Mouse (Mus musculus) cerebellum, postnatal 25 days (tissue): ENCODE measurements around the gene Olfr316.
"Not testable (repeated sequence)": the region's sequence is repeated elsewhere in the genome, so short reads cannot be mapped to it uniquely, and the experiment has no call there.

ENCODE experiments used
- DNase-seq, 2 experiments: peaks; one replicate each; pipeline ENCODE4 v3.0.0; 2021; ENCODE audit warnings: mixed read lengths in 2 of 2

Olfr316 gene

DNA sequence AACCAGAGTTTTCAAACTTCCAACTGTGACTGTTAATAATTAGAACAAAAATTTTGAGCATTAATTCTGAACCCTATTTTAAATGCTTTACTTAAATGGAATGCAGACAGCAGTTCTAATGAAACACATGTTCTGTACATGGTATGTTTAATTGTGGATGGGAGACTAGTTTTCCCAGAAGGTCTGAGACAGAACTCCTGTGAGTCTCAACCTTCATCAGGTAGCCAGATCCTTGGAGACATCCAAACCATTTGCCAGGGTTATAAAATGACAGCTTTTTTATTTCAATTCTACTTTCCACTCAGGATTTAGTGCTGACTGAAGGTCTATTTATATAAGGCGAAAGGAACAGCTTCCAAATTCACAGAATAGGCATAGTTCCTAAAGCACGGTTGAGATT, at the start of gene Olfr316:
TSS of gene Olfr316 (plus strand) at position 301 of the 400 bp plus-strand sequence.
- DNase-seq = no peak

DNA sequence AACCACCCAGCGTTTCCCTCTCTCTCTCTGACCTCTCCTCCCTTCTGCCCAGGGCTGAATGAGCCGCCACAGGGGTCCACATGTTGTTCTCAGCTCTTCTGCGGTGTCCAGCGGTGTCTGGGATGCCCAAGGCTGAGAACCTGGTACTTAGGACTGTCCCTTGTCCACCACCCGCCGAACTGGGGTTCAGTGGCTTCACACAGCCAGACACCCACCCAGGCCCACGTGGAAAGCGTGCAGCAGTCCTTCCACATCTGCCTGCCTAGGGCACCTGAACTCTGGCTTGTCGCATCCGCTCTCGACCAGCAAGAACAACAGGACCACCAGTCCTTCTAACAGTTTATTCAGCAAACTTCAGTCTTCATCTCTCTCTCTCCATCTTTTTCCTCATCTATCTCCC, 43.4 kb upstream of the Olfr316 start:
- DNase-seq = no peak

DNA sequence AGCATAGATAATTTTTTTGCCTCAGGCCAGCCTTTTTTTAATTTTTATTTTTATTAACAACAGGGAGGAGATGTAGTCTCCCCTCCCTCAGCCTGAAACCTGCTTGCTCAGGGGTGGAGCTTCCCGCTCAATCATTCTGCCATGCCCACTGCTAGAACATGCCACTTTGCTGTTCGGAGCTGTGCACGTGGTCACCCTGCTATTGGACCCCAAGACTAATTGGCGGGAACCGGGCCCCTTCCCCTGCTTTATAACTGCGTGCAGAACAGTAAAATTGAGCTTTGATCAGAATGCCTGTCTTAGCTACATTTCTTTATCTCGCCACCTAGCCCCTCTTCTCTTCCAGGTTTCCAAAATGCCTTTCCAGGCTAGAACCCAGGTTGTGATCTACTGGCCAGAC, 34.8 kb upstream of the Olfr316 start:
- not testable (repeated sequence) for DNase-seq

DNA sequence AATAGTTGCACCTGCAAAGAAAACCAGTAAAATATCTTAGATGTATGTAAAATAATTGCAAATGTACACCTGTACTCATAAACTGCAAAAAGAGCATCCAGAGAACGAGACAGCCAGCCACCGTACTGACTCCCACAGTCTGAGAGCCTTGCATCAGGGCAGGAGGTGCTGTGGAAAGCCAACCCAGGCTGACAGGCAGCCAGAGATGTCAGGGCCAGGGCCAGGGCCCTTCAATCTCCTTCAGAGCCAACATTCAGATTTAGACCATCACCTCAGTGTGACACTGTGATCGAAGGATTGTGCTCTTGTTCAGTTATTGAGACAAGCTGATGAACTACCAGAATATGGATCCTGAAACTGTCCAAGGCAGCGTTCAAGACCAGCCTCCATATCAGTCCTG, 32.8 kb upstream of the Olfr316 start:
- no peak for DNase-seq

DNA sequence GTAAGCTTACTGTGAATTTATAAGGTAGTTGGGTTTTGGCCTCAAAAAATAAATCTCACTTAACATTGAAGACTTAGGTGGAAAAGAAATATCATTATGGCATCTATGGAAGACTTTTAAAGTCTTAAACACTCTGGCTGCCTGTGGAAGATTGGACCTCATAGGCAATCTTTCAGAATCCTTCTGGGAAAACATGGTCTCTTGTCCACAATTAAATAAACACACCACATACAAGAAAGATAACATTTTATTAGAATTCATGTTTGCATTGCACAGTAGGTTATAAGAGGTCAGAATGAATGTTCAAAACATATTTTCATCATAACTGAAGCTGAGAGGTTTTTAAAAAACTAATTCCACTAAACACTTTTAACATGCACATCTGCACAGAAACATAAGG, 28.6 kb upstream of the Olfr316 start, which contains the start of gene Olfr318:
TSS of gene Olfr318 (minus strand) at position 101 of the 400 bp plus-strand sequence.
- no peak for DNase-seq

DNA sequence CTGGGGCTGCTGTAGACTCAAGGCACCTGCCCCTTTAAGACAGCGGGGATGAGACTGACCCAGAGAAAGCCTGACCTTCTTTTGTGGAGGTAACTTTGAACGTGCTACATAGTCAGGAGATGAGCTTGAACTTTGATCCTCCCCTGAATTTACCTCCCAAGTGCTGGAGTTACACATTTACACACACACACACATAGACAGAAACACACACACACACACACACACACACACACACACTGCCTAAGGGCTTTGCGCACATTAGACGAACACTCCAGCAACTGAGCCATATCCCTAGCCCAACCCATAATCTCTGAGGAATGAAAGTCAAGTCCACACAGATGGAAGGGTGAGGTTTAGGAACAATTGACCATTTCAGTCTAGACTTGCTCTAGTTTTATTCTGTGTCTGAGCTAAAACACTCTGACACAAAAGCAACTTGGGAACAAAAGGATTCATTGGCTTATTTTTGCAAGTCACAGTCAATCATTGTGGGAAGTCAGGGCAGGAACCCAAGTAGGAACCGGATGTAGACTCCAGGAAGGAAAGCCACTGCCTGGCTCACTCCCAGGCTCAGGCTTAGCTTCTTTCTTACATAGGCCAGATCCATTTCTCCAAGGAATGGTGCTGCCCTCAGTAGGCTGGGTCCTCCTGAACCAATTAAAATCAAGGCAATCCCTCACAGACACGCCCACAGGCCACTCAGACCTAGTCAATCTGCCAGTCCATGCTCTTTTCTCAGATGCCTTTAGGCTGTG, 24.5 kb upstream of the Olfr316 start:
- DNase-seq = not testable (repeated sequence)

DNA sequence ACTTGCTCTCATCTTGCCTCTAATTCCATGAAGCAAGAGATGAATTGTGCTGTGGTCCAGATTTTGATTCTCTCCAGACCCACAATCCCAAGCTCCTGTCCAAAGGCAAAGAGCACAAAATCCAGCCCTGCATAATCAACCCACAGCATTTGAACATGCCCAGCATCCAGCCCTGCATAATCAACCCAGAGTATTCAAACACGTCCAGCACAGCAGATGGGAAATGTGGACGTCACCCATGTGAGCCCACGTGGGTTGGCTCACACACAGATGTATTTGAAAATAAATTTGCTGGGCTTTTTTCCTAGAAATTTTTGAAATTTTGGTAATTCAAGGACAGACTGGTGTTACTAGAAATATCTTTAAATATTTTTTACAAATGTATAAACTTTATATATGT, 19.2 kb upstream of the Olfr316 start:
- no peak for DNase-seq

DNA sequence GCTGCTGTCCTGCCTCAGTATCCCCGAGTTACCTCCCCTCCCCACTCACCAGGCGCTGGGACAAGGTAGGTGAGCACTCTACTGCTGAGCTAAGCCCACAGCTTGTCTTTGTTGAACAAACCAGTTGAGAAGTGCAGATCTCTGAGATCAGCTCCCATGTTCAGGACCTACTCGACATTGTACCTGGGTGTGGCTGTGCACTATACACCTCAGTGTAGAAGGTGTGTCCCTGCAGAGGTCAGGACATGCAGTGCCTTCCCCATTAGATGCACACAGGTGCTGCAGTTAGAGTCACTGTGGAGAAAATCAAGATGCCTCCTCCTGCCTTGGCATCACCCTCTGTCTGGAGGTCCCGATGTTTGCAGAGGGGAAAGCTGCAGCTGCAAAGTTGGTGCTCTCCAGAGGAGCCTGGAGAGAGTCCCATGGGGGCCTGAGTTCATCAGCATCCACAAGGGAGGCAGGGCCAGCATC, 13.7 kb upstream of the Olfr316 start, which contains the start of gene Olfr317:
TSS of gene Olfr317 (minus strand) at position 421 of the 471 bp plus-strand sequence.
- no peak for DNase-seq

DNA sequence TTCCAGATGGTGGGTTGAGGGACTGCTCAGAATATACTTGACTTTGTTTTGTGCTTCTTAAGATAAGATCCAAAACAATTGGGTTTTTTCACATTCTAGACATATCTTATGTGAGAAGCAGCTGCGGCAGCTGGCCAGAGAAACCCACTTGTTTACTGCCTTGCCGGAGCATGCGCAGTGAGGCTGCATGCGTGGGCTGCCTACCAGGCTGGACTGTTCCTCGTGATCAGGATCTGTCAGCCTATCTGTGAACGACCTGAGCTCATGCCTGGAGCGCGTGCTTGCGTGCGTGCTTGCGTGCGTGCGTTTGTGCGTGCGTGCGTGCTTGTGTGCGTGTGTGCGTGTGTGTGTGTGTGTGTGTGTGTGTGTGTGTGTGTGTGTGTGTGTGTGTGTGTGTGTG, 1.4 kb upstream of the Olfr316 start:
- not testable (repeated sequence) for DNase-seq

DNA sequence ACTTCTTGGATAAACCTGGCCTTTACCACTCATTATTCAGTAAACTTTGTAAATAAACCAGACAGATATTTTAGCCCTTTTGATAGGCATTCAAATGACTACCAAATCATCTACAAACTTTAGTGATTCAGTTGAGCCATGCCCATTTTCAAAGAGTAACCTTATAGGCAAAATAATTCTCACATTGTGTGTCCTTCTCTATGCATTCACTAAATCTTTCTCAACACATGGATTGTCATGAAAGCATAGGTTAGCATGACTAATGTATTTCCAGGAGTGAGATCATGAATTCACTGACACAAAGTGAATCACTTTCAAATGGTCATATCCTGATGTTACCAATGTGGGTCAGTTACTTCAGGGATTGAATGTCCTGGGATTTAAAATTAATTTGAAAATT, 20.4 kb downstream of the Olfr316 start, which contains the start of gene Olfr315:
TSS of gene Olfr315 (plus strand) at position 301 of the 400 bp plus-strand sequence.
- DNase-seq = no peak

DNA sequence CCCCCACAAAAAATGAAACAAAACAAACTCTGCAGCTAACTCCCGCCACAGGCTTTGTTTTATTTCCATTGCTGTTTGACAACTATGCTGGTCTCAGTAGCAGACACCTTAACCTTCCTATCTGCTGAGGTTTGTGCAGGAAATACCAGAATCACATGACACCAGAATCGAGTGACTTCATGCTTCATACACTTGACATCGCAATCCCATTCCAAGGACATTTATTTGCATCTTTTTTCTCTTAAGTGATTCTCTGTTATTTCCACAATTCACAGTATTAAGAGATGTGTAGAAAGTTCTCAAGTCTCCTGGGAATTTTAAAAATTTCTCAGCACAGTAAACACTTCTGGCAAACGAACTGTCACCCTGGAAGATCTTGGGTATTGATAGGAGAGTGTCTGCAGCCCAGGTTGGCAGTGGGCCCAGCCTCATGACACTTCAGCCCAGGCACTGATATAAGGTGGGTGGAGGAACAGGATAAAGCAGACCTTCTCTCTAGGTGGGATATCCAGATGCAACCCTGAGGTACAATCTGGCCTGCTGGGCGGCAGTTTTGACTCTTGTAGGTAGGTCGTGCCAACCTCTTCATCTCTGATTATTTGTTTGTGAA, 30.1 kb downstream of the Olfr316 start, which contains the start of gene Olfr314:
TSS of gene Olfr314 (plus strand) at position 473 of the 610 bp plus-strand sequence.
- DNase-seq = no peak

DNA sequence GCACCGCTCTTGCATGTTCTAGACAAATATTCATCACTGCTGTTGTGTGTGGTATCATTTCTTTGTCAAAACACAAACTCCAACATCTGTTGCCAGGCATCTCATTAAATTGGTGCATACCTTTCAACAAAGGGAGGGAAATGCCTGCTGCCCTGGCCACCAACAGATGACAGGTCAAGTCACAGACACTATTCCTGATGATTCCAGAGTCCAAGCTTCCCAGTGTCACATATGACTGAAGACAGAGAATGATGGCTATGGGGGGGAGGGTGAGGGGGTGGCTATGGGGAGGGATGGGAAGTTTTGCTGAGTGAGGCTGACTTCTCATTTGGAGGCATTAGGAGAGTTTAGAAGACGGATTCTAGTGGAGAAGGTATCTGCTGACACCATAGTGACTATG, 31.6 kb downstream of the Olfr316 start:
- no peak for DNase-seq

DNA sequence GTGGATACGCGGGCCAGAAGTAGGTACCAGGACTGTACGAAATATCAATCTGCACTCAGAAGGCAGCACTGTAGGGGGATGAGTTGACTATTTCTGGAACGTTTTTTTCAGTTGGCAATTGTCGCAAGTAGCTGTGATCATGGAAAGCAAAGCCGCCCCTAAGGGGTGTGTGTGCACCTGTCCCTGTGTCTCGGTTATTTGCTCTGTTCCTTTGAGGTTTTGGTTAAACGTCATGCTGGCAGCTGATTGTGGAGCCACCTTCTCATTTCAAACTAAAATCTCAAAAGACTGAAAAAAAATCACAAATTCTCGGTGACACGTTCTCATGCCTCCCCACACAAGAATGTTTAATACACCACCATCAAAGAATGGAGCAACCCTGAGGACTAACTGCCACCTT, 35.1 kb downstream of the Olfr316 start:
- DNase-seq = no peak

DNA sequence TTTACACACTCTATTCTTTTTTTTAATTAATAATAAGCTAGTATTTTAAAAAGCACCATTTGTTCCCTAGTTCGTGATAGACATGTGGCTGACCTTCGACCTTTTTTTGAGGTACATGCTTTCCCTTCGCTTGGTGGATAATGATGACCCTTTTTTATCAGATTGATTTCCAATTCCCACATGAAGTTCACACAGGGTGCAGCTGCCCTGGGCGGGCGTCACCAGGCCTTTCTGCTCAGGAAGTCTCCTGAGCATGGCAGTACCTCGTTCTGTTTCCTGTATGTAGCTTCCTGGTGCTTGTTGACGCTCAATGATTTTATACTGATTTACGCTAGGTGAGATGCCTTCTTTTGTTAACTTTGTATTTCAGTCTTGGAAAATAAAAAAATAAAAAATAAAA, 35.8 kb downstream of the Olfr316 start:
- DNase-seq = no peak

DNA sequence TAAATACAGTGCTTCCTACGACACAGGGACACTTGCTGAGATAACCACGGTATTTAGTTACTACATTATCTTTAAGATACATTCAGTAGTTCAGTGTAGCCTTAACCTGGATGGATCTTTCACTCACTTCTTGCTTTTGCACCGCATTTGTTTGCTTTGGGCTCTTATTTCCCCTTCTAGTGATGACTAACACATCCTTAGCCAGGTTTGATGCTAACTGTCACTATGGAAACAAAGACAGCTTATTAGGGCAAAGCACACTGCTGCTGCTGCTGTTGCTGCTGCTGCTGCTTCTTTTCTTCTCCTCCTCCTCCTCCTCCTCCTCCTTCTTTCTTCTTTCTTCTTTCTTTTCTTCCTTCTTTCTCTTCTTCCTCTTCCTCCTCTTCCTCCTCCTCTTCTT, 37.0 kb downstream of the Olfr316 start:
- DNase-seq = no peak

DNA sequence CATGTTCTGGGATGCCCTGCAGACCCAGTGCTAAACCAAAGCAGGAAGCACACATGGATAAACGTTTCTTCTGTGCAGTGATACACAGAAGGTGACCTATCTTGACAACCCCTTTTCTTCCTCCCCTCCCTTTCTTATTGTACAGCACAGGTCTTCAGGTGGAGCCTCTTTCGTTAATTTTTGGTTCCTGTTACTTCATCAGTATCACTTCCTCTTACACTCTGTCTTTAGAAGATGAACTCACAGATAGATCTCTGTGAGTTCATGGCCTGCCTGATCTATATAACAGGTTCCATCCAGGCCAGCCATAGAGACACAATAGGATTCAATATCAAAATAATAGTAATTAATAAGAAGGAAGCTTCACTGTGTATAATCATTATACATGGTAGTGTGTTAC, 37.5 kb downstream of the Olfr316 start:
- no peak for DNase-seq

DNA sequence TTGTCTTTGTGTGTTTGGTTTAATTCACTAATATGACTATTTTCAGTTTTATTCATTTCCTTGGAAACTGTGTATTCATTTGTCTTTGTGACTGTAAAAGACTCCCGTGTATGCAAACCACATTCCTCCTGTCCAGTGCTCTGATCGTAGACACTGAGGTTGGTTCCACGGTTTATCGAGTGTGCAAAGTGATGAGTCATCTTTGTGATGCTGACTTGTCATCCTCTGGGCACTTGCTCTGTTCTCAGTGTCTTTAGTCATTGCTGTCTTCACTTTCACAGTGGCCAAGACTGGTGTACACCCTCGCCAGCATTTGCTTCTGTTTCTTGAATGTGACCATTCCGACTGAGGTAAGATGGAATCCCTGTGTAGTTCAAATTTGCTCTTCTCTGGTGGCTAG, 38.1 kb downstream of the Olfr316 start:
- DNase-seq = no peak

DNA sequence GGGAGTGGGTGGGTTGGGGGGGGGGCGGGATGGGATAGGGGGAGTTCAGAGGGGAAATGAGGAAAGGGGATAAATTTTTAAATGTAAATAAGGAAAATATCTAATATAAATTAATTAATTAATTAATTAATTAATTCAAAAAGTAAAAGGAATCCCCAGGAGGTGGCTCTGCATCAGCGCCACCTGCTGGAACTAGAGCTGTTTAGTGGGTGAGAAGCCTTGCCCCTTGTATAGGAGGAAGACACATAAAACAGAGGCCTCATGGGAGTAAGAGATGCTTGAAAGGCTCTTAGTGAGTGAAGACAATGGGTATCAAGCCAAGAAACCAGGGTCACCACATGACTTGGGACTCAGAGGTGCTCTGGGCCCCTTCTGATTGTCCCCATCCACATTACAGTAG, 43.3 kb downstream of the Olfr316 start:
- no peak for DNase-seq

DNA sequence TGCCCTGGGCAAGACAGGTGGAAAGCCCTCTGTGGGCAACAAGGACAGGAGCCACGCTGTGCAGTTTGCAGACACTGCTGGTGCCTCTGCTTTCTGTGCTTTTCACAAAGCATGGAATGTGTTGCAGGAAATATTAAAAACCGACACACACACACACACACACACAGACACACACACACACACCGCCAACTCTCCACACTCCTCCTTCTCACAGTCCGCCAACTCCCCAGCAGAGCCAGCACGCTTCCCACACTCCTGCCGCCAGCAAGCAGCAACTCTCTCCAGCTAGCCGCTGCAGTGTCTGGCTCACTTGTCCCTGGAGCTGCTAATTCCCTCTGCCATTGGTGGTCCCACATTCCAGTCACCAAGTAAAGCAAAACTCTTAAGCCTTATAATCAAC, 44.3 kb downstream of the Olfr316 start:
- DNase-seq = peak; percentile 7 to 8

DNA sequence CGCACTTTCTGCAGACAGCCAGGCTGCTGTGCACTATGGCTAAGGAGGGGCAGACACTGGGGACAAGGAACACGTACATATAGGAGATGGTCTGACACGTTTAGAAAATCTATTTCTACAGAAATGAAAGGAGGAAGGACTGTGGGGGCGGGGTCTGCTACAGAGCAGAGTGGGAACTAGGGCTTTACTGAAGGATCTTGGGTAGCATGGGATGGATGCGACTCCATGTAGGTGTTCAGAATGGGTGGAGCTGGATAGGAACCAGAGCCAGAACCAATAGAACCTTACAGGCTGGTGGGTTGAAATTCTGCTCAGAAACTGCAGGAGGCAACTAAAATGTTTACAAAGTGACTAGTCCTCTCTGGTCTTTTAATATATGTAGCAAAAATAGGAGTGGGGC, 47.2 kb downstream of the Olfr316 start:
- no peak for DNase-seq

DNA sequence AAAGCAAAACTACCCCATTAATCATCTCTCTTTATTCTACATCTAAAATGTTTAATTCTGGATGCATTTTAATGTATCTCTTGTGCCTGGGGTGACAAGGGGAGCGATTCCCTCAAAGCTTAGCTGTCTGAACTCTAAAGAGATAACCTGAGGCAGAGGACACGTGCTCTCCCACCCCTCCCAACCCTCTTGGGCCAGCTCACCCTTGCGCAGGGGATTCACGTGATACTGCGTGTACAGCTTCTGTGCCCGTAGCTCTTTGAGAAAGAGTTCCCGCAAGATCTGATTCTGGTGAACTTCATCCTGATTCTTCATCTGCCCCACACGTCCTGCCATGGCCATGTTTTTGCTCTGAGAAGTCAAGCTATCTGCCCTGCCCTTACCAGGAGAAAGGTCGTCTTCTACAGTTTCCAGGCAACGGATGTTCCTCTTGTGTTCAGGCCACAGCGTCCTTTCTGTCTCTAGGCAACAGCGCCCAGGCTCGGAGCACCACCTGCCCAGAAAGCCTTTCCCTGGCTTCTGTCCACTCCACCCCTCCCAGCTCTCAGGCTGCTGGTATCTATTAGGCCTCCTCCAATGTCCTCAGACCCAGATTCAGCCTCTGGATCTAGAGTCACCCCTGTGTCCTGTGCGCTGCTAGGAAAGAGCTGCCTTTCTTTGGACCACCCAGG, 49.2 kb downstream of the Olfr316 start, which contains the start of gene Fam183b:
TSS of gene Fam183b (minus strand) at position 403 of the 671 bp plus-strand sequence.
- peak; percentile 46 to 60 for DNase-seq

DNA sequence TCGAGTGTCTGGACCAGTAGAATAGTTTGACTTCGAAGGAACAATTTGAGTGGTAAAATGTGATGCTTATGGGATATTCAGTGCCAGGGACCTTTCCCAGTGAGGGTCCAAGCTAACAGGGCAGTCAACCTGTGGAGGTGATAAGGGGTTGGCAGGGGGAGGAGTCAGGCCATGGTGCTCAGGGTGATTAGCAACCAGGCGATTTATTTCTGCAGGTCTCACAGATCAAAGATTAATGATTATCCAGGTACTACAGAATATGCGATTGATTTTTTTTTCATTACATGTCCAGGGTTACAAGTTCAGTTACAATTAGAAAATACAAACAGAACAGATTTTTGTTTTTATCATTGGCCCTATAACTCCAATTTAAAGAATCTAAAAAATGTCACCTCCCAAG, 51.3 kb downstream of the Olfr316 start:
- DNase-seq = no peak

DNA sequence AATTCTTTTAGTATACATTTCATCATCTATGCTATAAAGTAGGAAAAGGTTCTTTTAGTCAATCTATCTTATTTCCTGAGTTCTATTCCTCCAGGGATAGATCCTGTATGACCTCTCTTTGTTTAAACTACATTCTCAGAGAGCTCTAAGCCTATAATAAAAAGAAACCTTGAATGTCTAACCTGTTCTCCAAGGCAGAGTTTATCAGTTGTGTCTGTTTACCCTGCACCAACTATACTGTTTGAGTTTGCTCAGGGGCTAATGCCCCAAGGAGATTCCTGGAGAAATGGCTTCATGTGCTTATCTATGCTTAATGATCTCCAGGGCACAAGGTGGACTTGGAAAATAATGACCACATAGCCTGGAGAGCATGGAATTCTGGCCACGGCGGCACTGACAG, 51.9 kb downstream of the Olfr316 start:
- DNase-seq = no peak
